Mouse (Mus musculus) natural killer cell, adult 2 months (primary cell): ENCODE data around the gene Gipc1.

ENCODE experiments used
- DNase-seq, 2 experiments: peaks; one replicate each; pipeline ENCODE4 v3.0.0; 2022; ENCODE audit warnings: low spot score in 2 of 2

Gene Gipc1

GRCm38 (mm10) chr8:83652030-83652743, at the start of gene Gipc1:
Gipc1 (plus strand) TSS chr8:83652677.
- DNase-seq, result peak; percentile 90 to 95

DNA sequence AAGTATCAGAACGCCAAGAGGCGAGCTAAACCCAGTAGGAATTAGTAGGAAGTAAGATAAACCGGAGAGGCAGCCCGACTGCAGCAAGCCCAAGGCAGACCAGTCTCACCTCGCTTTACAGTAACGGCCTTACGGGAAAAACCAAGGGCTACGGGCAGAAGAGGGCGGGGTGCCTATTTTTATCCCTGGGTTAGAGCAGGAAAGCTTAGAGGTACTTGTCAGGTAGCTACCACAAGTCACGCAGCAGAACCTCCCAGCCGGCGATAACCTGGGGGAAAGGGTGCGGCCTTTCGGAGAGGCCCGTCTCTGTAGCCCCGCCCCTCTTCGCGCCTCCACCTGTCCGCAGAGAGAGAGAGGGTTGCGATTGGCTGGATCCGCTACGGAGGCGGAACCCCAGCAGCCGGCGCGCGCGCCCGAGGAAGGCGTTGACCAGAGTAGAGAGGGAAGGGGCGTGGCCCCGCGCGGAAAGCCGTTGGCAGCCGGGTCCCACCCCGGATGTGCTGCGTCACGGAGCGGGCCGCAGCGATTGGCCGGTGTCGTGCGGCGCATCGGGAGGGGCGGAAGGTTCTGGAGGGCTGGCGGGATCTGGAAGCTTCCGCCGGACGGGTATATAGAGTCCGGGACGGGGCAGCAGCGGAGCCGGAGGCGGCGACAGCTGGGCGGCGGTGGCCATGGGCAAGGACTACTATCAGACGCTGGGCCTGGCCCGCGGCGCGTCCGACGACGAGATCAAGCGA, 44.6 kb upstream of the Gipc1 start, which contains the start of the genes Tecr and Dnajb1:
Gene Tecr, minus strand, starts transcription at position 311 of the 737 bp plus-strand sequence.
Gene Dnajb1, plus strand, starts transcription at position 533 of the 737 bp plus-strand sequence.
- DNase-seq, result peak; percentile 99 to 100

GRCm38 (mm10) chr8:83608398-83608829, 44.1 kb upstream of the Gipc1 start:
- DNase-seq, result peak; percentile 69 to 76

GRCm38 (mm10) chr8:83609086-83609485, 43.4 kb upstream of the Gipc1 start:
- DNase-seq, result no peak

- DNase-seq, result no peak
Observed at GRCm38 (mm10) chr8:83609547-83610180, 42.8 kb upstream of the Gipc1 start.

DNA sequence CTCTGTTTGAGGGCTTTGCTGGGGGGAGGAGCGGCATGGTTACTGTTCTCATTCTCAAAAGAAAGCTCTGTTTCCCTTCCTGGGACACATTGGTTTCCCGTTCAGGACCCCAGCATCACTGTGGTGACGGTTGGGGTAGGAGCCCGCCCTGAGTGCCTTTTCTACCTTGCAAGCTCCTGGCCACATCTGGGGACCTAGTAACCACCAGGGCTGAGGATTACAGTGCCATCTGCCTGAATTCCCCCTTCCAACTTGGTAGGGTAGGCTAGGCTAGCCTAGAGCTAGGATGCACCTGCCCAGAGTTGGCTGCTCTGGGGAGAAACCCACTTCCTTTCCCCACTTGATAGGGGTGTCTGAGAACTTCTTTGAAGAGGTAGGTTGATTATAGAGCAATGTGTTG, 40.6 kb upstream of the Gipc1 start:
- no peak for DNase-seq

- no peak for DNase-seq
Observed at GRCm38 (mm10) chr8:83613695-83614094, 38.8 kb upstream of the Gipc1 start.

DNA sequence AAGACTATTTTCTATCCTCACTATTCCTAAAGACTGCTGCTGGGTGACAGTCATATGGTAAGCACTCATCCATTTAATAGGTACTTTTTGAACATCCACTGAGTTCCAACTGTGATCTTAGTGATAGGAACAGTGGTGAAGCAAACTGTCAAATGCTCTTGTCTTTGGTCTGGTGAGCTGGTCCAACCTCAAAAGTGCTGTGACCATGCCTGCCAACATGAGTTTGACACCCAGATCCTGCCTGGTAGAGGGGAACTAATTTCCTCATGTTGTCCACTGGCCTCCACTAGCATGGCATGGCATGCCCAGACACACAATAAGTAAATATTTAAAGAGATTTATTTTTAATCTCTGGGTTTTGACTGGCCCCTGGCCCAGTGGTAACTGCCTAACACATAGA, 35.9 kb upstream of the Gipc1 start:
- no peak for DNase-seq

- no peak for DNase-seq
Observed at GRCm38 (mm10) chr8:83617111-83617510, 35.4 kb upstream of the Gipc1 start.

- no peak for DNase-seq
Observed at GRCm38 (mm10) chr8:83618566-83618965, 33.9 kb upstream of the Gipc1 start.

DNA sequence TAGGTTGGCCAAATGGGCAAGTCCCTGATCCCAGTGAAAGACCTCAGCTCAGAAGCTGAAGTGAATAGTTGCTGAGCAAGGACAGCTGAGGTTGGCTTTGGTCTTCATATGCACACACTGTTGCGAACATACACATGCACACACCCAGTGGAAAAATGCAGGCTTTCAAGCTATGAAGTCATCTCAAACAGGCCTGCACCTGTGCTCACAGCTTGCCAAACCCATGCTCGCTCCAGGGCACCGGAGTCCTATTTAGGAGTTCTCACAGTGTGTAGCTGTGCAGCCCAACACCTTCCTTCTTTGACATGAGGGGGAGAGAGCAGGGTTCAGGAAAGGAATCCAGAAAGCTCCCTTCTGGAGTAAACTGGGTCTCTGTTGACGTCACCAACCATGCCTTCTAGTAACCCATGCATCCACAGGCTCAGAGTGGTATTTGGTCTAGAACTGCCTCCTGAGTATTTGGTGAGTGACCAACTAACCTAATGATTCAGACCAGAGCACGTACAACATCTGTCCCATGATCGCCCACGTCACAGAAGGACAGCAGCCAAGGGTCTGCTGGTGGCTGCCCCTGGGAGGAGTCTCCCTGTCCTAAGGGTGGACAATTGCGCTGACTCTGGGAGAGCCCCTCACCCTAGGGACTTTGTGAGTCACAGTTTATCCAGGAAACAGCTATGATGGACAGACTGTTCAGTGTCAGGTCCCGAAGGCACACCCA, 32.8 kb upstream of the Gipc1 start:
- no peak for DNase-seq

DNA sequence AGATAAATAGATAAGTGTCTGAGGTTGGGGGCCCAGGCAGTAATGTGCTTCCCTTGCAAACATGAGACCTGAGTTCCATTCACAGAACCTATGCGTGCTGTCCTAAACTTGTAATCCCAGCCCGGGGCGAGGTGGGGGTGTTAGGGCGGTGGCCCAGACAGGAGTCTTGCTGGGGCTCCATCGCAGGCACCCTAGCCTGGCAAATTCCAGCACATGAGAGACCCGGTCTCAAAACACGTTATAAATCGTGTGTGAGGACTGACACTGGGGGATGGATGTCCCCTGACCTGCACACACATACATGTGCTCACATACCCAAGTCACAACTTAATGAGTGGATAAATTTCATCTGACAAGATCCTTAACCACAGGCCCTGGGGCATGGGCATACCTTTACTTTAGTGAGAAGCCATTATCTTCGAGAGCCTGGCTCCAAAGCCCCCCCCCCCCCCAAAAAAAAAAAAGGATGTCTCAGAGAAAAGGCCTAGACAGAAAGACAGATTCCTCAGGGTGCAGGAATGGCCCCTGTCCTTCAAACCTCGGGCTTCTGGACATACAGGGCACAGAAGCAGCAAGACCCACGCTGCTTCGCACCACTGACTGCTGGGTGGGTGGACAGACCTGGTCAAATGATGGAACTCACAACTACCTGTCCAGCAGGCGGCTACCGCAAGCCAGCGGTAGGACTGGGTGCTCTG, 30.6 kb upstream of the Gipc1 start:
- DNase-seq, result no peak

DNA sequence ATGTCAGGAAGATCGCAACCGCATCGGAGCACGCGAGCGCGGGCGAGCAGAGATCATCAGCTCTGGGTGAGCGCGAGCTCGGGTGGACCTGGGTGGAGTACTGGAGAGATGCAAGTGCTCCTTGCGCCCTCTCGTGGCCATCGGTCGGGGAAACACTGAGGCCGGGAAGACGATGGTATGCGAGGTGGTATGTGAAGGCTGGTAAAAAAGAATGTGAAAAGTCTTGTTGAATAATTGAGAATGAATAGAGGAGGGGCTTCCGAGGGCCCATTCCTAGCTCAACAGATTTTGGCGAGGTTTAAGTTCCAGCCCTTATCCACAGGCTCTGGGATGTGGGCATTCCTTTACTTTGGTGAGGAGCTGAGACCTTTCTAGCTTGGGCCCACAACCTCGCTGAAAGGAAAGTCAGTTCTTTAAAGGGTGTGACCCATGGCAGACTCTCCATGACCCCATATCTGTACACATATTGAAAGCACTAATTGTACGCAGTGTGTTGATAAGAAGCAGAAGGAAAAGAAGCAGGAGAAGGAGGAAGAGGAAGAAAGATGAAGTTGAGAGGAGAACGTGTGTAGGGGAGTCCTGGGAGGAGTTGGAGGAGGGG, 30.0 kb upstream of the Gipc1 start:
- peak; percentile 73 to 83 for DNase-seq

GRCm38 (mm10) chr8:83623549-83623948, 28.9 kb upstream of the Gipc1 start:
- DNase-seq, result no peak

GRCm38 (mm10) chr8:83624739-83625138, 27.7 kb upstream of the Gipc1 start:
- no peak for DNase-seq

GRCm38 (mm10) chr8:83625676-83626299, 26.7 kb upstream of the Gipc1 start:
- DNase-seq, result no peak

GRCm38 (mm10) chr8:83632083-83632707, 20.3 kb upstream of the Gipc1 start:
- no peak for DNase-seq

GRCm38 (mm10) chr8:83638856-83639255, 13.6 kb upstream of the Gipc1 start:
- DNase-seq, result no peak

- DNase-seq, result no peak
Observed at GRCm38 (mm10) chr8:83639649-83640048, 12.8 kb upstream of the Gipc1 start.

DNA sequence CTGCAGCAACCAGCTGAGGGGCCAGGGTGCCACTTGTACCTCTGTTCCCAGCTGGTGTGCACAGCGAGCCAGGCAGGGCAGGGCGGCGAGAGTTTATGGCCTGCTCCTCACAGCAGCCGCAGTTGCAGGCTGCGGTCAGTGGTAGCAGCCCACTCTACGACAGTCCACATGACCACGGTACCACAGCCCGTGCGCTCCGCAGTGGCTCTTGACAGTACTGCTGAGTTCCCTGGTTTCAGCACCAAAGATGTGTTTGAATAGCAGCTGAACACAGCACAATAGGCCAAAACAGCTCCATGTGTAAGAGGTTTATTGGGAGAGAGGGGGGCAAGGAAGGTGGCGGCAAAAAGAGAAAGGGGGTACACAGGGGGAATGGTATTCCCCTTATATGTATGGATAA, 5.0 kb upstream of the Gipc1 start:
- DNase-seq, result no peak
